Mouse (Mus musculus) cerebellum, adult 11 months (tissue): ENCODE measurements at regions not wholly inside any gene's neighbourhood (a gene's known extent, or its start where the extent isn't known, plus 50 kb on each side); places are given as distances from the start of the nearest gene placed in this dataset.

Source experiments
- DNase-seq: peaks from one replicate; pipeline ENCODE4 v3.0.0; 2022

GRCm38 (mm10) chr1:55890511-55891151, 484.9 kb downstream of the Plcl1 start:
- DNase-seq: no peak

GRCm38 (mm10) chr1:55891894-55892293, 486.2 kb downstream of the Plcl1 start:
- DNase-seq: no peak

DNA sequence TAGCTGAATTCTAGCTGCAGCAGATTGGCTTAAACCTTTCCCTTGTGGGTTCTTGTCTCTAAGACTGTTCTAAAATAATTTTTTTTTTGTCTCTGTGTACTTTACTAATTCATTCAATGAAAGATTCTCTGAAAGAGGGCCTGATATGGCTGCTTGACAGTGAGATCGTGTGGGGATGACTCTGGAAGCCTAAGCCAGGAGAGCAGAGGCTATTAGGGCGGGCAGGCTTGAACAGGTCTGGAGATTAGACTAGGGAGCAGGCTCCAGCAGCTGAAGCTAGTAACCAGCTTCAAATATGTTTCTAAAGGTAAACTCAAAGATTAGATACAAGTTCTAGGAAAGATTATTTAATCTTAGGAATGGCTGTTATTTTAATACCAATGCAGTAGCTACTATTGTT, 491.9 kb downstream of the Plcl1 start:
- no peak for DNase-seq

DNA sequence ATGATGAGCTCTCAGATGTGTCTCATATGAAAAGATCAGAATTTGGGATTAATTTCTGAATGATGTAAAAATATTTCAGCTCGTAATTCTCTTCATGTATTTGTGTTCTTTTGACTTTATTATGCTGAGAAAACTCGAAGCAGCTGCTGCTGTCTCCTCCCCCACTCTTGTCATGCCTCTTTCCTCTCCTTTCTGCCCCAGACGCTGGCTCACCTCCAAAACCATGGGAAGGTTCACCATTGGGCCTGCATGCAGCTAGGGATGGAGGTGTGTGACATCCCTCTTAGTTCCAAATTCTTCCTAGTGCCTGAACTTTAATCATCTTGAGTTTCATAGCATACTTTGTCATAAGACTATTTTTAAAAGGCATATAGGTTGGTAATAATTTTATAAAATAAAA, 492.3 kb downstream of the Plcl1 start:
- no peak for DNase-seq

DNA sequence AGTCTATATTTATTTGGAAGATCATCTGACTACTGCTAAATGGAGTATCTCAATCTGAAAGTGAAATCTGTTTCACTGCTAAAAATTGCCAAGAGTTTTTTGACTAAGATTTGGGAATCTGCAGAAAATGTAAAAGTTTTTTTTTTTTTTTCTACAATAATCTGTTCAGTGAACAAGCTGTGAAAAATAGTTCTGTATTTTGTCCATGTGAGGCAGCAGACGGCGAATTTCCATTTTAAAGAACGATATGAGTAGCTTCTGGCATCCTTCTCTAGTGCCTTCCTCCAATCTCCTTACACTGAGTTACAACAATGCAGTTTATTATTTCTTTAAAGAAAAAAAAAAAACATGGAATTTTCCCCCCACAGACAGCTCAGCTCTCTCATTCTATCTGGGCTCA, 494.3 kb downstream of the Plcl1 start:
- DNase-seq: no peak

DNA sequence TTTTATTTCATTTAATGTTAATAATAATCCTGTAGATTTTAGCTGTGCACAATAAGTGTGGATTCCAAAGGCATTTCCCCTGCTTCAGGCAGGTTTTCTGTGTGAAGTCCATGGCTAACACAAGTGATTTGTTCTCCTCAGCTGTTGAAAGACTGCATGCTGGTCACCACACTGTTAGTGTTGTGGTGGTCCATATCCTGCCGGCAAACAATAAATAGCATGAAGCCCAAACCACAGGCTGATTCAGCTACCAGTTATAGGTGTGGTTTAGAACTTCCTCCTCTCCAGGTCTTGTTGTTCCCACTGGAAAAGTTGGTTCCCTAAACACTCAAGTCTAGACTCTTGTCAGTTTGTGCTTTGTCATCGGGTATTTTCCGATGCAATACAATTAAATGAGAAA, 497.5 kb downstream of the Plcl1 start:
- no peak for DNase-seq

- no peak for DNase-seq
Observed at GRCm38 (mm10) chr1:55904571-55904970, 498.9 kb downstream of the Plcl1 start.

GRCm38 (mm10) chr1:55905232-55905631, 499.5 kb downstream of the Plcl1 start:
- no peak for DNase-seq

DNA sequence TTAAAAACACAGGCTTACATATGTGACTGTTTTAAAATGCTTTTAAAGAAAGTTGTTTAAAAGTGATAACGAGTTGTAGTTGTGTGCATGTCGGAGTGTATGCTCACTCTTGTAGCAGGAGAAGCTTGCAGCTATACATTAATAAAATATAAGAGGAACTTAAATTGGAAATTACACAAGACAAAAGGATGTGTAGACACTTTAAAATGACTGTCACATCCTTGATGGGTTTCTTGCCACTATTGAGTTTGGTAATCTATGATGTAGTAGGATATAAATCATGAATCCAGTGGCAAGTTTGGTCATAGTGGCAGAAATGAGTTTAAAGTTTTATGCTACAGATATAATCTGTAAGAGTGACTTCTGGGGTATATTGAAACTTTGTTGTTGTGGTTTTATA, 504.3 kb downstream of the Plcl1 start:
- no peak for DNase-seq

DNA sequence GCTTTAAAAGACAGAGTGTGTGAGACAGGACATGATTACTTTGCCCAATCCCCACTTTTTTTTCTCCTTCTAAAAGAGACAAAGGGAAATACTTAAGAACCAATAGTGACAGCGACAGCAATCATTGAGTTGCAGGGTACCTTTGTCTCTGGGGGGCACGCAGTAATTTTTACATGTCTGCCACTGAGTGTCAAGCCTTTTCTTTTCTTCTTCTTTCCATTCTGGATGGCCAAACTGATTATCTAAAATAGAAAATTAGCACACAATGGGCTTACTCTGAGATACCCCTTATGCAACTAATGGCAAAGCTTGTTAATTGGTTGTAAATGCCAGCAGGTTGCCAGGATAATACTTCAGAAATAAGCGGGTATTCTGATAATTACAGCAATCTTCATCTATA, 508.6 kb downstream of the Plcl1 start:
- DNase-seq: no peak

- no peak for DNase-seq
Observed at GRCm38 (mm10) chr1:55915940-55916339, 510.2 kb downstream of the Plcl1 start.

DNA sequence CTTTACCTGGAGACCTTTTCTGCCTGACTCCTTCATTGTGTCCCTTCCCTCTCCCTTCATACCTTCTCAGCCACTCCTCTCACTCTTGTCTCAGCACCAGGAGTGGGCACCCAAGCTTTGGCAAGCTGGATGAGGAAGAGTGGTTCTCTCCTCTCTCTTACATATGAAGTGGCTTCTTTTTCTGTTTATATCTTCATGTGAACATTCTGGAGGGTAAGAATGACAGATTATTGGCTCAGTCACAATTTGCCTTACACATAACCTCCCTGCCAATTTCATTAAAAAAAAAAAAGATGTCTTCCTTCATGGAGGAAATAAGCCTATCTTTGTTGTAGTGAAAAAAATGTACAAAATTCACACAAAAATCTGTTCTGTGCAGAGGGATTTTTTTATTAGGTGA, 513.8 kb downstream of the Plcl1 start:
- no peak for DNase-seq

GRCm38 (mm10) chr1:55946786-55947549, 541.2 kb downstream of the Plcl1 start:
- no peak for DNase-seq

DNA sequence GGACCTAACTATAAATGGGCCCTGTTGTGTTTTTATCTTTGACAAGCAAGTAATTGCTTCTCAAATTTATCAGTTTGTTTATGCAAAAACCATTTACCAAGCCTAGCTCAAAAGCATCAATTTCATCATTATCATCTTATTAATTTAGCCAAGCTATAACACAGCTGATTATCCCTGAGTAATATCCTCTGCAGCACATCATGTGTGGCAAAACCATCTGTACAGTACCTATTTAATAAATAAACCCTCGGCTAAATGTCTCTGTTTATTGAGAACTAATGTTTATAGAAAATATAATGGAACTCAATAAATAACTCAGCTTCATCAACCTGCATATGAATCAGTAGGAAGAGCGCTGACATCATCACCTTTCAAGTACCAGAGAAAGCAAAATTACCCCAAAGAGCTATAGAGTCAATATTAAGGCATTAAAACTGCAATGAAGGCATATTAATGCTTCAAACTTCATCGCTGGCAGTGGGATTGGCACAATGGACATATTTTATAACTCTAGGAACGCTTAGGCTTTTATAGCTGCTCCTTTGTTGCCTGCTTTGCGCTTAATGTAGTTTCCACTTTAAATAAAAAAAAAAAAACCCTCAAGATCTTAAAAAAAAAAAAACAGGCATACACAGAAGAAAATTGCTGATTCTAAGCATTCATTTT, 542.0 kb downstream of the Plcl1 start:
- no peak for DNase-seq

GRCm38 (mm10) chr1:55949606-55950005, 543.9 kb downstream of the Plcl1 start:
- no peak for DNase-seq

GRCm38 (mm10) chr1:55957804-55958445, 552.2 kb downstream of the Plcl1 start:
- DNase-seq: no peak

DNA sequence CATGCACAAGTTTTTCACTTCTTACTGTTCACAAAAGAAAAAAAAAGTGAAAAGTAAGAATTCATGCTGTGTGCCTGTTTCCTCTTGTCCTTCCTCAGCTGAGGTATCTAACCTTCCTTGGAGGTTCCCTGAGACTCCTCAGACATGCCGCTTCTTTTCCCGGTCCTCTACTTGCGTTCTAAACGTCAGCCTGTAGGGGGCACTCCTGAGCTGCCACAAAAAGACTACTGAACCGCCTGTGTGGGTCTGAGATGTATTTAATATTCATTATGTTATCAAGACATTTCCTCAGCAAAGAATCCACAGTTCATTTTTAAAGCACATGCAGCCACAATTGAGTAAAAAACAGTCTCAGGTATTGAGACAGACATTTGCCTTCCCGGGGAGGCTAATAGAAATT, 554.6 kb downstream of the Plcl1 start:
- DNase-seq: peak; percentile 26

DNA sequence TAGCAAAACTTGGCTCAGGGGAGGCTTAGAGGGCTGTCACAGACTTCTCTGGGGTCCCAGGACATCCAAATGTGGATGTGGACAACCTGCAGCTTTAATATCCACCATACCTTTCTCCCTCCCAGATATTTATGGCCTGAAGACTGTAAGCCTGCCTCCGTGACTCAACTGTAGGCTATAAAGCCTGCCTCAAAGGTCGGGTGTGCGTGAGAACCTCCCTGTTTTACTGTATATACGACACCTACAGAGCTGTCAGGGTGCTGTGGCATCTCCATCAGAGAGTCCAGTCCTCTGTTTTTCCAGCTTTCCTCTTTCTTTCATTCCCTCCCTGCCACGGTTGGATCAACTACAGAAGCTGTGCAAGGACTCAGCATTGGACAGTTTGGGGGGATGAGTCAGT, 558.1 kb downstream of the Plcl1 start:
- no peak for DNase-seq

GRCm38 (mm10) chr1:55966273-55966672, 560.6 kb downstream of the Plcl1 start:
- no peak for DNase-seq

GRCm38 (mm10) chr1:55967869-55968268, 562.1 kb downstream of the Plcl1 start:
- no peak for DNase-seq

GRCm38 (mm10) chr1:55977796-55978195, 572.1 kb downstream of the Plcl1 start:
- no peak for DNase-seq

DNA sequence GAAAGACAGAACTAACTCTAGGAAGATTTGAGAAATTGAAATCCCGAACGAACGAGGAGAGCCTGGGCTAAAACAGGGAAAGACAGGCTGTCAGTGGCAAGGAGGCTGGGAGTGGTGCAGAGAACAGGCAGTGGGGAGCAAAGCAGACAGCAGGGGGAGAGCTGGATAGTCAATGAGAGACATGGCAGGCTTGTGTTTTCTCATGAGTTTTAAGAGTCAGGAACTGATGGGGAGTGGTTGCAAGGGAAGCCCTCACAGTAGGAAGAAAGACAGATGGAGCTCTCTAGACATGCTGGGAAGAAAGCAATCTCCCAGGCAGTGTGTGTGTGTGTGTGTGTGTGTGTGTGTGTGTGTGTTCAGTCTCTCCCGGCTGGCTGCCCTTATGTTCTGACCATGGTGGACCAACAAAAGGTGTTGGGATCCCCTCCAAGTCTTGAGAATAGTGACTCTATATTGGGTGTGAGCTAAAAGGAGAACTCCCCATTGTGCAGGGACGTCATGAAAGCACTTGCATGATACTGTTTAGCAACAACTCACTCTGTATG, 577.9 kb downstream of the Plcl1 start:
- no peak for DNase-seq

DNA sequence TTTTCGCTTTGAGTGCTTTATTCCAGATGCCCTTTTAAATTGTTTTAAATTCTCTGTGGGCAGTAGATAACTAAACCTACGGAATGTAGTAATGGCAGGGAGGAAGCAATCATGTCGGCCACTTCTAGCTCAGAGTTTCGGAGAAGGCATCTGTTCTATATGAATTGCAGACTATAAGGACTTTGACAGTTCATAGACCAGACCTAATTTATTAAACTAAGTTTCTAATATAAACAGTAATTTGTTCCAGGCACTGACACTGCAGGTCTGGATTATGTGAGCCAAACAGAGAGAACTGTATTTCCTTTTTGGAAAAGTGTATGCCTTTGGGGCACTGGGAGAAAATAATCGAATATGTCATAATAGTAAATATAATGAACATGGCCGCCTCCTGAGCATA, 591.4 kb downstream of the Plcl1 start:
- DNase-seq: no peak
